Mouse (Mus musculus): ENCODE data around the gene Galns. TPM values are rescaled to one million over a fixed set of nuclear protein-coding genes. Genes with fewer than 3 reads are reported as not detected.
"Not testable (repeated sequence)": the region's sequence is repeated elsewhere in the genome, so short reads cannot be mapped to it uniquely, and the experiment has no call there.

Gene Galns
- polyA plus RNA-seq, 1 experiment from 2014 or later: 12.5 TPM

- no peak overlapping the region for H3K27ac ChIP-seq (ENCODE audit: low read depth)
- 63% methylated on average over 9 of the region's 9 CpGs for WGBS
- peaks cover 14% of the 10 kb centered on the region for H3K4me1 ChIP-seq (ENCODE audit: insufficient read depth)
- ATAC-seq (ENCODE audit: insufficient read depth): no peak
- H3K36me3 ChIP-seq (ENCODE audit: insufficient read depth): peaks cover 58% of the 10 kb centered on the region
- no peak overlapping the region for H3K9ac ChIP-seq
- TF ChIP-seq CTCF (IDR thresholded peaks at IDR 0.05; ENCODE audit: low read depth): no peak
- H3K4me2 ChIP-seq: no peak overlapping the region
- no peaks in the 10 kb centered on the region for H3K27me3 ChIP-seq (ENCODE audit: insufficient read depth, low read length)
- no peak for DNase-seq
- H3K9me3 ChIP-seq (ENCODE audit: low read depth, low read length): no peaks in the 10 kb centered on the region
- H3K4me3 ChIP-seq (ENCODE audit: low read depth, low read length): no peak overlapping the region
Observed at GRCm38 (mm10) chr8:122573577-122573976, 37.7 kb downstream of the Galns start.

- not testable (repeated sequence) for ATAC-seq (ENCODE audit: insufficient read depth); H3K27ac ChIP-seq (ENCODE audit: low read depth); H3K9me3 ChIP-seq (ENCODE audit: low read depth, low read length); DNase-seq; H3K9ac ChIP-seq; H3K4me2 ChIP-seq; H3K4me3 ChIP-seq (ENCODE audit: low read depth, low read length); H3K27me3 ChIP-seq (ENCODE audit: insufficient read depth, low read length)
- 54% methylated on average over 4 of the region's 4 CpGs for WGBS
- H3K4me1 ChIP-seq (ENCODE audit: insufficient read depth): peaks cover 14% of the 10 kb centered on the region
- peaks cover 58% of the 10 kb centered on the region for H3K36me3 ChIP-seq (ENCODE audit: insufficient read depth)
Observed at GRCm38 (mm10) chr8:122573176-122573575, 38.1 kb downstream of the Galns start.

DNA sequence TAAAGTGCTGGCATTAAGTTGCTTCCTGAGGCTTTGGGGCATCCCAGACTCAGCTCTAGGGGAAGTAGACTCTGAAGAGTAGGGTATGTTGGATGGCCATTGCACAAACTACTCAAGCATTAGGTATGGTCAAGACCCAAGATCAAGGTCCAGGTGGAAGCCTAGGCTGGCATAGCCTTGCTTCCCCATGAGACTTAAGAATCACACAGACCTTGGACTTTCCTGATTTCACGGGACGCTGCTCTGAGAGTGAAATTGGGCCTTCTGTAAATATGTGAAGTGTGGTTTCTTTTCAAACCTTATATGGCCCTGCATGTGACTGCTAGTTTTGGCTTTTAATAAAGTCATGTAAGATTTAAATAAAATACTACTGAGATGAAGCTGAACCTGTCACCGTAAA, 38.5 kb downstream of the Galns start:
- Histone ChIP-seq H3K9me3 (ENCODE audit: low read depth, low read length) (no peaks in the 10 kb centered on the region), H3K4me2 (no peak overlapping the region), H3K27ac (ENCODE audit: low read depth) (no peak overlapping the region), H3K27me3 (ENCODE audit: insufficient read depth, low read length) (no peaks in the 10 kb centered on the region), H3K4me1 (ENCODE audit: insufficient read depth) (peaks cover 14% of the 10 kb centered on the region), H3K36me3 (ENCODE audit: insufficient read depth) (peaks cover 58% of the 10 kb centered on the region), H3K4me3 (ENCODE audit: low read depth, low read length) (no peak overlapping the region), H3K9ac (no peak overlapping the region)
- WGBS: 78% methylated on average over 3 of the region's 3 CpGs
- TF ChIP-seq CTCF (IDR thresholded peaks at IDR 0.05; ENCODE audit: low read depth): no peak
- ATAC-seq (ENCODE audit: insufficient read depth): no peak
- DNase-seq: no peak

DNA sequence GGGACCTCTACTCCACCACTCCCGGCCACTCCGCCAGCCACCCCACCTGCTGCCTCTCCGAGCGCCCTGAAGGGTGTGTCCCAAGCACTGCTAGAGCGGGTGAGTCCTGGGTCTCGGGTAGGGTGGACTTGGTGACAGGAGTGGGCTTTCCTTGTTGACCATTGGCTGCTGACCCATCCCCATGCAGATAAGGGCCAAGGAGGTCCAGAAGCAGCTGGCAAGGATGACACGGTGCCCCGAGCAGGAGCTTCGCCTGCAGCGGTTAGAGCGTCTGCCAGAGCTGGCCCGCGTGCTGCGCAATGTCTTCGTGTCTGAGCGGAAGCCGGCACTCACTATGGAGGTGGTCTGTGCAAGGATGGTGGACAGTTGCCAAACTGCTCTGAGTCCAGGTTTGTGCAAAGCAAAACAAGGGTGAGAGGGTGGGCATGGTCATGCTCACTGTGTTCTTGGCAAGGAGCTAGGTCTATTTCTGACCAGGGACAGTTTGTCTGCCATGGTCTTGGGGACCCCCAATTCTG, 39.5 kb downstream of the Galns start:
- Histone ChIP-seq H3K4me2 (no peak overlapping the region), H3K4me3 (ENCODE audit: low read depth, low read length) (no peak overlapping the region), H3K36me3 (ENCODE audit: insufficient read depth) (peaks cover 58% of the 10 kb centered on the region), H3K4me1 (ENCODE audit: insufficient read depth) (peaks cover 18% of the 10 kb centered on the region), H3K27ac (ENCODE audit: low read depth) (no peak overlapping the region), H3K9me3 (ENCODE audit: low read depth, low read length) (no peaks in the 10 kb centered on the region), H3K9ac (no peak overlapping the region), H3K27me3 (ENCODE audit: insufficient read depth, low read length) (no peaks in the 10 kb centered on the region)
- no peak for TF ChIP-seq CTCF (IDR thresholded peaks at IDR 0.05; ENCODE audit: low read depth)
- DNase-seq (no peak), ATAC-seq (ENCODE audit: insufficient read depth) (no peak)
- 91% methylated on average over 17 of the region's 17 CpGs for WGBS

GRCm38 (mm10) chr8:122571153-122571552, 40.1 kb downstream of the Galns start:
- ATAC-seq (ENCODE audit: insufficient read depth) (no peak), DNase-seq (no peak)
- Histone ChIP-seq H3K4me1 (ENCODE audit: insufficient read depth) (peaks cover 24% of the 10 kb centered on the region), H3K27me3 (ENCODE audit: insufficient read depth, low read length) (no peaks in the 10 kb centered on the region), H3K9ac (no peak overlapping the region), H3K4me2 (no peak overlapping the region), H3K4me3 (ENCODE audit: low read depth, low read length) (no peak overlapping the region), H3K27ac (ENCODE audit: low read depth) (no peak overlapping the region), H3K9me3 (ENCODE audit: low read depth, low read length) (no peaks in the 10 kb centered on the region), H3K36me3 (ENCODE audit: insufficient read depth) (peaks cover 58% of the 10 kb centered on the region)
- 86% methylated on average over 11 of the region's 11 CpGs for WGBS
- no peak for TF ChIP-seq CTCF (IDR thresholded peaks at IDR 0.05; ENCODE audit: low read depth)

GRCm38 (mm10) chr8:122569996-122570395, 41.3 kb downstream of the Galns start:
- TF ChIP-seq CTCF (IDR thresholded peaks at IDR 0.05; ENCODE audit: low read depth): no peak
- H3K9me3 ChIP-seq (ENCODE audit: low read depth, low read length): no peaks in the 10 kb centered on the region
- no peak overlapping the region for H3K27ac ChIP-seq (ENCODE audit: low read depth)
- peak overlapping the region; percentile 92 for H3K4me2 ChIP-seq
- DNase-seq (no peak), ATAC-seq (ENCODE audit: insufficient read depth) (no peak)
- peaks cover 58% of the 10 kb centered on the region for H3K36me3 ChIP-seq (ENCODE audit: insufficient read depth)
- WGBS: 94% methylated on average over 16 of the region's 16 CpGs
- no peak overlapping the region for H3K4me3 ChIP-seq (ENCODE audit: low read depth, low read length)
- H3K4me1 ChIP-seq (ENCODE audit: insufficient read depth): peaks cover 17% of the 10 kb centered on the region
- H3K27me3 ChIP-seq (ENCODE audit: insufficient read depth, low read length): no peaks in the 10 kb centered on the region
- no peak overlapping the region for H3K9ac ChIP-seq

DNA sequence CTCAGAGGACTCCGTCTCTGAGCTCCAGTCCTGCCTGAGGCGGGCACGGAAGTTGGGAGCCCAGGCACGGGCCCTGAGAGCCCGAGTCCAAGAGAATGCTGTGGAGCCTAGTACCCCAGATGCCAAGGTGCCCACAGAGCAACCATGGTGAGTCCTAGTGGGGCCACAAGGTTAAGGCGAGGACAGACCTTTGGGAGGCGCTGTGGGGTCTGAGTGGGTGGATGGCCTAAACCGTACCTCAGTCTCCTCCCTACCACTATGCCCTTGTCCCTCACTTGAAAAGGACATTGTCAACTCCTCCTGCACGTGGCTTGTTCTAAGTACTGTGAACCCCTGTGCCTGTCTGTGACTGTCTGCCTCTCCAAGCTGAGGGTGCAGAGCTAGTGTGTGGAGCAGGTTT, 41.9 kb downstream of the Galns start:
- TF ChIP-seq CTCF (IDR thresholded peaks at IDR 0.05; ENCODE audit: low read depth): 0 out of 2 replicates have a peak, but pooled peaks have one; percentile 16
- H3K27me3 ChIP-seq (ENCODE audit: insufficient read depth, low read length): no peaks in the 10 kb centered on the region
- H3K9me3 ChIP-seq (ENCODE audit: low read depth, low read length): no peaks in the 10 kb centered on the region
- H3K27ac ChIP-seq (ENCODE audit: low read depth): no peak overlapping the region; the same call in 1 of the 2 replicates
- no peak for DNase-seq
- WGBS: 55% methylated on average over 9 of the region's 9 CpGs
- H3K4me1 ChIP-seq (ENCODE audit: insufficient read depth): peaks cover 17% of the 10 kb centered on the region
- peak overlapping the region; percentile 92 for H3K4me2 ChIP-seq
- H3K4me3 ChIP-seq (ENCODE audit: low read depth, low read length): peak overlapping the region; percentile 94
- peaks cover 53% of the 10 kb centered on the region for H3K36me3 ChIP-seq (ENCODE audit: insufficient read depth)
- H3K9ac ChIP-seq: peak overlapping the region; percentile 94
- ATAC-seq (ENCODE audit: insufficient read depth): no peak

Data from lung, embryonic 14.5 days (tissue).